Mouse (Mus musculus): ENCODE measurements around the gene Ulk3.

Ulk3 gene

DNA sequence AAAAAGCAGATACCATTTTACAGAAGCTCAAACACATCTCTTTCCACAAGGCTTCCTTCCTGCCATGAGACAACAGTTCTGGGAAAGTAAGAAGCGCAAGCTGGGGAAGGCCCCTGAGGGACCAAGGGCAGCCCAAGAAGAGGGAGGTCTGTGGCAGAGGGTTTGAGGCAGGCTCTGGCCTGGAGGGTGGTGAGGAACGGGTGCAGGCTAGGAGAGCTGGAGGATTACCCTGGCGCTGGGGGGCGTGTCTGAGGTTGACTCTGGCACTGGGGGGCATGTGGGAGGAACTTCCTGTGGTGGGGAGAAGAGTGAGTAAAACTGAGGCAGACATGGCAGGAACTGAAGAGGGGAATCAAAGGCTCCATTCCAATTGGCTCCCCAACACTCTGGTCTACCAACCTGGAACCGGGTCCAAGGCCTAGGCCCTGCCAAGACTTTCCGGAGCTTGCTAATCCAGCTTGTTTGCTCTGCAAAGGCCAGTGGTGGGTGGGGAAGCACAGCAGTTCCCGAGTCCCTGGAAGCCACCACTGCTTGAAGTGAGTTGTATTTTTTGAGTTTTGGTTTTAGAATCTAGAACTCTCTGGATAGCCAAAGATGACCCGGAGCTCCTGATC lies 28.4 kb downstream of the Ulk3 start:
- no peak for DNase-seq (ENCODE audit: low spot score)

DNA sequence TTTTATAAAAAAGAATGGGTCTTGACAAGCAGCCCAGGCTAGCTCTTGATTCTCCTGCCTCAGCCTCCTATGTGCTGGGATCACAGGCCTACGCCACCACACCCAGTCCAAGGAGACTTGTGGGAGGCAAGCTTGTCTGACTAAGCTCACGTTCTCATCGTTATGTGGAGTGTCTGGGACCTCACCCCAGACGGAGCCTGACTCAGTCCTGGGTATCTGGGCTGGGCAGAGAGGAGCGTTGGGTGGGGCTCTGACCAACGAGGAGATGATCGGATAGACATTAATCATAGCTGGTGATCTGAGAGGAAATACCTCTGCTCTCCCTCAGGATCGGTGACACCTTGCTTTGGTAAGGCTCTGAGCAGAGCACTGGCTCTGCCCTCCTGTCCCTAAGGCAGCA lies 29.6 kb downstream of the Ulk3 start:
- DNase-seq (ENCODE audit: low spot score) = no peak

DNA sequence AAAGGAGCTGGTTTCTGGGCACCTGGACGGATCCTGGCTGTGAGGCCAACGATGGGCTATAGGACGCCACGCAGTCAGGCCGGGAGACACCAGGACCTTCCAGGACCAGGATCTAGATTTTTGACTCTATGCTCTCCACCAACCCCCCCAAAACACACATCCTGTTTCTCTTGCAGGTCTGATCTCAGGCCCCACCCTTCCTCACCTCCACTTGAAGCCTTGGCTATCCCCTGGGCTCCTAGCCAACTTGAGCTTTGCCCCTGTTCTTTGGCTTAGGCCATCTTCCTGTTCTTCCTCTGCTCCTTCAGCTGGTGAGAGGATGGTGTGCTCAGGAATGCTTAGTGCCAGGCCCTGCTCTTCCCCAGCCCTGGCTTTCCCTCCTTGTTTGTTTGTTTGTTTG lies 31.4 kb downstream of the Ulk3 start, which contains the start of gene Lman1l:
Lman1l (minus strand) TSS at position 101 of the 400 bp plus-strand sequence.
- DNase-seq (ENCODE audit: low spot score) = peak; percentile 39

DNA sequence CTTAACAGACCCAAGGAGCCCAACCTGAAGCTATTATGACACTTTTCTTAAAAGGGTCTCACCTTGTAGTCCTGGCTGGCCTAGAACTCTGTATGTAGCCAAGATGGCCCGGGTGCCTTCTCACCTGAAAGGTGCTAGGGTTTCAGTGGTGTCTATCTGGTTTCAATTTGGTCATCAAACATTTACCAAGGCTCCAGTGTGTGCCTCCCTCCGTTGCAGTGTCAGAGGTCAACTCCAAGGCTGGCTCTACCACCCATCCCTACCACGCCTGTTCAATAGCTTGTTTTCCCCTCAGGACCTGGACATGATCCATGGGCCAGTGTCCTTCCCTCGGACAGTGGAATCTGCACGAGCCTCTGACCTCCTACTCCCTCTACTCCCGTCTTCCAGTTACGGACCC lies 35.0 kb downstream of the Ulk3 start:
- no peak for DNase-seq (ENCODE audit: low spot score)

DNA sequence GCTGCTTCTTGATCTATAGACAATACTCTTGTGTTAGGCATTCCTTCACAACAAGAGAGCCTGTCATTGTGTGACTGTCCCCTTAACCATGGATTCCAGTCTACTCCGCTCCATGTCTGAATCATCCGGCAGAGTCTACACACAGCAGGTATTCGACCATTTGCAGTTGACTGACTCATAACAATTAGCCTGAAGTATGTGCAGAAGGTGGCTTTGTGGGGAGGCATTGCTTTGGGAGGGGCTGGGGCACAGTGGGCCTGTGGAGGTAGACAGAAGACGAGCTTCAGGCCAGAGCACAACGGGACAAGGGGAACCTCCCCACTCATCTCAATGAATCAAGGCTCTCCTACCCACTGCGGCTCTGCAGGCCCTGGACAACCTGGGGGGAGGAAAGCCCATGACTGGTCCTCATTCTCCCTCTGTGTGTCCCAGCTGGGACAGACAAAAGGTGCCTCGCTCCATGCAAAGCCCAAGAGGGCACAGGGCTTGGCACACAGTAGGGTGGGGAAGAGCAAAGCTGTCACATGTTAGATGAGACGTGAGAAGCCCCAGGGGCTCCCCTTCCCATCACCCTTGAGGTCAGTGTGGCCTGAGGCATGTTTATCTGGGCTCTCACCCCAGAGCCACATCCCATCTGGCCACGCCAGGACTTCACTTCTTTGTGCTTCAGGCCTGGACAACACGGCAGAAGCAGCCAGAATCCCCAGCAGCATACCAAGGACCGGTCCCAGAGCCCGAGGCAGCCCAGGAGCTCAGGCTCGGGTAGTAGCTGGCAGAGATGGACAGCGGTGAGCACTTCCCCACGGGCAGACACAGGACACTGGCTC lies 36.6 kb downstream of the Ulk3 start:
- DNase-seq (ENCODE audit: low spot score) = no peak

DNA sequence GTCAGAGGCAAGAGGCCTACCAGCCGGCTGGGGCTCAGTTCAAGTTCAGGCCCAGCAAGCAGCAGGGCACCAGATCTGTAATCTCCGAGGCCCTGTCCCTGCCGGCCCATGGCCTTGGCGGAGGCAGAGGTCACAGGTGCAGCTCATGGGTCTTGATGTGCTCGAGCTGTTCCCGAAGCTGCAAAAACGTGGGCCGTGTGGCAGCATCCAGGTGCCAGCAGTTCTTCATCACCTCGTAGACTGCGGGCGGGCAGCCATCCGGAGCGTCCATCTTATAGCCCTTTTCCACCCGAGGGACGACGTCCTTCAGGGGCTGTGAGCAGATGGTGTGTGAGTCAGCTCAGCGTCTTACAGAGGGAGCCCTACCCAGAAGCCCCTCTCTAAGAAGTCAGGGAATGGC lies 37.9 kb downstream of the Ulk3 start:
- no peak for DNase-seq (ENCODE audit: low spot score)

DNA sequence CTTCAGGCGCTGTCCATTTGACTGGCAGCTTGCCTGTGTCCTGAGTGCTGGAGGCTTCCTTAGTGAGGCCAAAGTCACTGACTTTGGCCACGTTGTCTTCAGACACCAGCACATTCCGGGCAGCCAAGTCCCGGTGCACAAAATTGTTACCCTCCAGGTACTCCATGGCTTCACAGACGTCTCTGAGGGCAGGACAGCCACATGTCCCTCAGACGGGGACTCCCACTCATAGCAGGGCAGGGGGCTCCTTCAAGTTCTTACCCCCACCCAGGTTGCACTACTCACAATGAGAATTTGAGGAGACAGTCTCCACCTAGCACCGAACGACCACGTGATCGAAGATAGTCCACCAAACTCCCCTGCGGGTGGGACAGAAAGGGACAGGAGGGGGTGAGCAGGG lies 38.6 kb downstream of the Ulk3 start:
- no peak for DNase-seq (ENCODE audit: low spot score)

DNA sequence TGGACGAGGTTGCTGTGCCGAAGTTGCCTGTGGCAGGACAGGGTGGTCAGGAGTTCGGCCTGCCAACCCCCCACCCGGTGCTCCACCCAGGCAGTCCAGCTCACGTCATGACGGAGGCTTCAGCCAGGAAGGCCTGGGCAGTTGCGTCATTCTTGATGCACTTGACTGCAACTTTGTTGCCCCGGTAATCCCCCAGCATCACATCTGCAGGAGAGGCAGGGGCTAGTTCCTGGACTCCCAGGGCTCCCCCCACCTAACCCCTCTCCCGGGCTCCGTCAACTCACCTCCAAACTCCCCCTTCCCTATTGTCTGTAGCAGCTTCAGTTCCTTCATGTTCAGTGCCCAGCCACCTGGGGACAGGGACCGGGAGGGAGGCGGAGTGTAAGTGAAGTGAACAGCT lies 39.5 kb downstream of the Ulk3 start:
- no peak for DNase-seq (ENCODE audit: low spot score)

DNA sequence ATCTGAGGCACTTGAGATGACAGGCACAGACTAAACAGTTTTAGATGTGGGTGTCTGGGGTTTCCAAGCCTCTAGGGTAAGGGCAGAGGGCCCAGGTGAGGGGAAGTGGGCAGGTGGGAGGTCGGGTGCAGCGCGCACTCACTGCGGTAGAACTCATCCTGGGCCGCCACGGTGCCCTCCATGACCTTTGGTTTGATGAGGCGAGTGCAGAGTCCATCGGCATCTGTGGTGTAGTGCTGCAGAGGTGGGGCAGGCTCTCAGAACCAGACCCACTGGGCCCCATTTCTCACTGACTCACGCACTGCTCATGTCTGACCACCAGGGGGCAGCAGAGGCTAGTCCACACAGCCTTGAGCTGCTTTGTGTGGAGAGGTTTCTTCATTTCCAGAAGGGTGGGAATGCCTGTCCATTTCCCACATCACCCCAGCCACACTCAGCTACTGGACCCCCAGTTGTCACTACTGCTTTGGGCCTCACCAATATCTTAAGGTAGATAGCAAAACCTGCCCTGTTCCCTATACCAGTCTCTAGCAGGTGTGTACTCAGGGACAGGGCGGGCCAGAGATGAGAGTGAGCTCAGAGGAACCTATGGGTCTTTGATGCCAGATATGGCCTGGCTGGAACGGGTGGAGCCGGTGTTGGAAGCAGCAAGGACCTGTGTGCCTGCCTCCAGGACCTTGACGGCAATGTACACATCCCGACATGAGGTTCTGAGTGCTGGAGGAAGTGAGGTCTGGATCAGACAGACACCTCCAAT lies 40.0 kb downstream of the Ulk3 start:
- peak; percentile 79 for DNase-seq (ENCODE audit: low spot score)

DNA sequence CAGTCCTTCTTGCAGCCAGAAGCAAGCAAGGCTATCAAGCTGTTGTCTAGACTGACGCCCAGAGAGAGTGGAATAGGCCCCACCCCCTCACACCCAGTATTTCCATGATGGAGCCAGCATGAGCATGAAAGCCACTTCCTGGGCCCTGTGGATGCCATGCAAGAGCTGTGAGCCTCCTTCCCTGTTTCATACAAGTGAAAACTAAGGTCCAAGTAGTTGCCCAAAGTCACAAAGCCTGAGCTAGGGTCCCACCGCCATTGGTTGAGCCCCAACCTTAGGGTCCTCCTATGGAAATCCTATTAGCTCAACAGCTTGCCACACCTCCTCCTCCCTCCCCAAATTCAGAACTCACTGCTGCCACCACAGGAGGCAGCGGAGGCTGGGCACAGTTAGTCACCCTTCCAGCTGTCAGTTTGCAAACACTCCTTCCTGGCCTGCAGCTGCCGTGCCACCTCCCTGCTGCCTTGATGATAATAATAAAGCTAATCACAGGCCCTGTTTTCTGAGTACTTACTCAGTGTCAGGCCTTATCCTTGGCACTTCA lies 44.3 kb downstream of the Ulk3 start:
- DNase-seq (ENCODE audit: low spot score) = peak; percentile 76

DNA sequence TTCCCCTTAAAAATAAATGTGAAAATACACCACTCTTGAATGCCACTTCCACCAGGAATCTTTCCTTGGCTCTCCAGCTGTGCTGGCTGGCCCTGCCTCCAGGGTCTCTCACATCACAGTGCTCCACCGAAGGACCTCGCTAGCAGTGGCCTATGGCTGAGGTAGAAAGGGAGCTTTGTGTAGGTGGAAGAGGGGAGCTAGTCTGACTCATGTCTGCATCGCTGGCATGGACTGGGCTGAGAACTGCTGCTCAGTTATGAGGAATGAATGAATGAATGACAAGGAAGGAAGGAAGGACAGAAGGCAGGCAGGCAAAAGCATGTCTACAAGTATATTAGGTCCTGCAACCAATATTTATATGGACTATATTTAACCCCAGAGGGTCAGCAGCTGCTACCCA lies 48.0 kb downstream of the Ulk3 start:
- DNase-seq (ENCODE audit: low spot score) = no peak

DNA sequence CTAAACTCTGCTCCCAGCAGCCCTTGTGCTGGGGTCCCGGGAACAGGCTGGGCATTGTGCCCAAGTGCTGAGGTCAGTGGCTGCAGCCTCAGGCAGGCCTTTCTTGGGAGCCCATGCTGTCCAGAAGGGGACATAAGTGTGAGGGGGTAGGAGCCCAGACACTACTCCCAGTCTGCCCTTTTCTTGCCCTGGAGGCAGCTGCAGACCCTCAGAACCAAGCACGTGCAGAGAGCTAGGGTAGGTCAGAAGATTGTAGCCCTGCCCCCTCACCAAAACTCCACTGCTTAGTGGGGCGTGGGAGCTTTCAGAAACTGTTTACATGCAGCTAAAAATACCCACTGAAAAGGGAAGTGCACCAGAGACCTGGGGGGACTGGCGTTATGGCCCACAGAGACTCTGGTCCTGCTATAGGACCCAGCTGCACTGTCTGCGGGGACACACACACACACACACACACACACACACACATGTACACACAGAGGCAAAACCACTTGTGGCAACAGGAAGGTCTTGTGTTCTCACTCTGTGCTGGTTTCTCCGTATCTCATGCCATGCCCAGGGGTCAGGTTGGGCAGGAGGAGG lies 48.6 kb downstream of the Ulk3 start:
- no peak for DNase-seq (ENCODE audit: low spot score)

DNA sequence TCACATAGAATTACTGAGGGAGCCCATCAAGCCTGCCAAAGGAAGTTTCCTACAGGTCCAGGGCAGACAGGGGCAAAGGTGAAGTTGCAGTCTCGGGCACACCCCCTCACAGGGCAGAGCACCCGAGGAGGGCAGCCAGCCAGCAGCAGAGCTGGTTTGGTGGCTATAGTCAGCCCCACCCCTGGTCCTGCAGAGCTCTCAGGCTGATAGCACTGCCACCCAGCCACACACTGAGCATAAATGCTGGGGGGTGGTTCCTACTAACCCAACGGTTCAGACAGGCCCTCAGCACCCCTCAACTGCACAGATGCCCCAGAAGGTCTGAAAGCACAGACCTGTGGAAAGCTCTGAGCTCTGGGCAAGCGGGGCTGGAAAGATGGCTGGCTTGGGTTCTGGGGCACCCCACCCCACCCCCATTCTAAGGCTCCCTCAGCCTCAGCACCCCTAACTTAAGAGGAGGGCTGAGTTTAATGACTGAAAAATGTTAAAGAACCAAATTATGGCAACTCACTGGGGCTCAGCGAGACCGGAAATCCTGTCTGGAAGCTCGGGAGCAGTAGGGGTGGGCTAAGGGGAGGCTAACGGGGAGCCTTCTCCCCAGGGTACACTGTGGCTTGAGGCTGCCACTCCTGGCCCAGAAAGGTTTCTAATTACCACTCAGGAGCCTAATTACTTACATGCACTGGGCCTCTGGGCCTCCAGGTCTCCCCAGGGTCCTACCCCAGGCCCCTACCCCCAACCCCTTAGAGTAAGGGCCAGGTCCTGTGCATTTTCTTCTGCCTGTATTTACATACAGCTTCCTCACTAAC lies 49.6 kb downstream of the Ulk3 start:
- DNase-seq (ENCODE audit: low spot score) = no peak

DNA sequence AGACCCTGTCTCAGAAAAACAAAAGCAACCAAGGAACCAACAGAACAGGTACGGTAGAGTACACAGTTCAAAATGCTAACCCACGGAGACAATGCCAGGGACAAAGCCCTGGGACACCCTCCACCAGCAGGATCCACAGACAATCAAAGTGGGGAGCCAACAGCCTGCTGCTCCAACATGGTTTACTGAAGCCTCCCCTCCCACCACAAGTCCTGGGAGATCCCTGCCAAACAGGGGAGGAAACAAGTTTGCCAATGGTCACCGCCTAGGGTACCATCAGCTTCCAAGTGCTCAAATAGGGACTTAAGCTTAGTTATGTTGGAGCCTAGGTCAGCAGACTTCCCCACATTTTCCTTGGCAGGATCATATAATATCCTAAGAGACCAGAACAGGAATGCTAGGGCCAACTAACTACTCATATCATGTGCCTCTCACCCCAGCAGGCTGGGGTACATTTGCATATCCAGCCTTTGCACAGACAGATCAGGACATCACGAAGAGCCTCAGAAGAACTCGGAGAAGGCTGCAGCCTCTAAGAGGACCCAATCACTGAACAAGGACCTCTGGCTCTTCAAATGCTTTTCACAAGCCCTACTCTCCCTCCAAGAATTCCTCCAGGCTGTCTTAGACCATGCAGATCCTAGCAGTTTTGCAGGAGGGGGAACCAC lies 50.5 kb downstream of the Ulk3 start:
- DNase-seq (ENCODE audit: low spot score) = no peak

DNA sequence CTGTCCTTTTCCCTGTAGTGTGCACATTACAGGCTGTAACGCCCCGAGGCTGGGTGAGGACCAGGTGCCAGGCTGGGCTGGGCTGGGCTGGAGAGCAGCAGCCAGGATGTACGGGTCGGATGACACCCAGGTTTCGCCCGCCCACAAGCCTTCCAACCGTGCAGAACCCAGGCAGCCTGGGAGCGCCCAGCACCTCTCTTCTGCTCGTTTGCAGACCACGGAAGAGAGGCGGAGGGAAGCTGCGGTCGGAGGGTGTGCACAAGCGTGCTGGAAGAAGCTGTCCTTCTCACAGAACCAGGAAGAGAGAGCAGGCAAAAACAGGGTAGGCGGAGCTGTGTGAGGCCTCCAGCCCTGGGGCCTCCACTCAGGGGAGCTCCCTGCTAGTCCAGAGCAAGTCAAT lies 51.1 kb downstream of the Ulk3 start:
- peak; percentile 94 for DNase-seq (ENCODE audit: low spot score)

DNA sequence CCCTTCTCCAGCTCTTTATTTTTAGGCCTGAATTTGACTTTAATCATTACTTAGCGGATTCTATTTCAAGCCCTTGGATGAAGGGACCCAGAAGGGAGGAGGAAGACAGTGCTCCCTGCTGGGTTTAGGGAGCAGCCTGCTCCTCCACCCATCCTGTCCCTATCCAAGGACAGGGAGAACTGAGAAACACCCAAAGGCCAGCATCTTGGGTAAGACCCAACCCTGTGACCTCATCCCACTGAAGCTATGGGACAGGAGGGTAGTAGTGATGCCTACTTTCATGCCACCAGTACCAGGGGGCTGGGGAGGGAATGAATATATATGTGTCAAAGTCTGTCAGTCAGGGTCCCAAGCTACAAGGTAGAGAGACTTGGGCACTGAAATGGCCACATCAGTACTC lies 51.8 kb downstream of the Ulk3 start:
- DNase-seq (ENCODE audit: low spot score) = no peak

DNA sequence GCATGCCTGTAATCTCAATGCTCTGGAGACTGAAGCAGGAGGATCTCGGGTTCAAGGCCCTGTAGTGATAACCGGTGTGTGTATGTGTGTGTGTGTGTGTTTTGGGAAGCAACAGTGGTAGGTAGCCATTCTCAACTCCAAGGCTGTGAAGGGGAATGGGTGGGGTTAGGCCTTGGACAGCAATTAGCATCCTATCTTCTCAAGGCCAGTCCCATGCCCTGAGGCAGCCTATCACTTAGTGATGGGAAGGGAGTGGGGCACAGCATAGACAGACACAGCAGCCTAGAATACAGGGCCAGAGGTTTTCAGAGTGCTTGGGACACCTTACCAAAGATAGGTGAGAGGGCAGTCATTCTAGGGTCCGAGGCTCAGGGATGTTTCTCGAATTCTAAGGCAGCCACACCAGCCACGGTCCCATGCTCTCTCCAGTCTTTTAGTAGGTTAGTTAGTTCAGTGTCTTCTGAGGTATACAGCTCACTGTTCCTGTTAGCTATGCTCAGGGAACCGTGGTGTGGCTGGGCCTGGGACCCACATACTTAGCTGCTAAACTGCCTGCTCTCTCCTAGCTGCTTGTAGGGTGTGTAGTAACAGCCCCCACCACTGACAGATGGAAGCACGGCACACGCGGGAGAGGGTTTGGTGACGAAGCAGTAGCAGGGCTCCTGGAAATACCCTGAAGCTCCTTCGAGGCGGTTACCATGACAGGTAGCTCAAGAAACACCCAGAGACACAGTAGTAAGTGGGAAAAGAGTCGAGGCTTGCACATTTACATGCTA lies 52.7 kb downstream of the Ulk3 start:
- DNase-seq (ENCODE audit: low spot score) = peak; percentile 56

DNA sequence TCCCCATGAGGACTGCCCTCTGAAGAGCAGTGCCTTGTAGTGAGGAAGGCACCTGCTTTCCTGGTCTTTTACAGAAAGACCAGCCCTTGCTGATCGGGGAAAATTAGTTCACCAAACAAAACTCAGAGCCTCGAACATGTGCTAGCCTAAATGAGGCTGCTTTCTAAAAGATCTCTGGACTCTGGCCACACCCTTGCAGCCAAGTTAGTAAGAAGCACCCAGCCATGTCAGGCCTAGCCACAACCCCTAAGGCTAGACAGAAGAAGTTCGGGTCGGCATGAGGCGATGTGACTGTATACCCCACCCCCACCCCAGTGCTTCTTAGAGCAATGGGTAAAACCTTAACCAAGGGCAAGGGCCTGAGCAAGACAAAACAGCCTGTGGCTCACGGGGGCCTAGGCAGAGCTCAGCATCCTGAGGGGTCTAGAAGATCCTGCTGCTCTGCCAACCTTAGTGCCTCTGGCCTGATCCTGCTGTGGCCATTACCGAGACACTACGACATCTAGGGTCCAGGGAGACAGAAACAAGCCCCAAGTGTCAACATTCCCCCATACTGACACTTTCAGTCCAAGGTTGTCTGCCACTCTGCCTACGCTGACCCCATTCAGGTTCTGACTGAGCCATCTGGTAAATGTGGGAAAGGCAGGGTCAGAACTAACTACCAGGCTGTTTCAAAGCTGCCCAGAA lies 54.1 kb downstream of the Ulk3 start:
- DNase-seq (ENCODE audit: low spot score) = no peak

DNA sequence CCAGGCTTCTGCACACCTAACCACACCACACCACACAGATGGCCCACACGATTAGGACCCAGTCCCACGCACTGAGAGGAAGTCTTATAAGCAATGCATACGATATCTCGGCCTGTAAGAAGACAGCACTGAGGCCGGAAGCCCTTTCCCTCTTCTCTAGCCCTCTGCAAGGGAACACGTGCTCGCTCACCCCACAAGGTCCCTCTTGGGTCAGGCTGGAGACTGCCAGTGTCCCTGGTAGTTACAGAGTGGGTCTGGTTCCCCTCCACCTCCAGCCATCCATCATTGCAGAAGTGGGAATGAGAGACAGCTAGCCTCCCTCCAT lies 54.6 kb downstream of the Ulk3 start:
- DNase-seq (ENCODE audit: low spot score) = peak; percentile 34

DNA sequence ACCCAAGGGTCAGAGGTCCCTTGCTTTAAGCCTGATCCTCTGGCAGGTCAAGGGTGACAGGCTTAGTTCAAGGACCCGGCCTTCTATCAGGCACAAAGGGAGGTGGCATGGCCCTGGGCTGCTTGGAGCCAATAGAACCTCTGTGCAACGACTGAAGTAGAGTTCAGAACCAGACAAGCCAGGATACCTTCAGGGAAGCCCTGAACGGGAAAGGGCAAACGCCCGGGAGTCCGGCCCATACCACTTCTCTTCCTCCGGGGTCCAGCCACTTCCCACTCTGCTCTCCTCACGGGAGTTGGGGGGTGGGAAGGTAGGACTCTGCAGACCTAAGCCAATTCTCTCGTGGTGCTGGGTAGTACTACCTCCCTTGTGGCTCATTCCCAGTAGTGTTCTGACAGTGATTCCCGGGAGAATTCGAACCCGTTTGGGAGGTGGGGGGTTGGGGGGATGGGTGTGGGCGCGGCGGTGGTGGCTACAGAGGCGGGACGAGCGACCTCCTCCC lies 55.2 kb downstream of the Ulk3 start:
- DNase-seq (ENCODE audit: low spot score) = no peak

All from T-cell, adult 2 months (primary cell).